Mouse (Mus musculus) bone marrow, adult 2 months (tissue): ENCODE results near the gene Pop7.

ENCODE experiments used
- CTCF ChIP-seq: fragments of 200-500 bp; IDR thresholded peaks from 2 replicates; pipeline ENCODE4 v1.5.1; 2011; ENCODE audit warnings: low read length, control low read depth; ENCODE audit not compliant: control insufficient read depth, insufficient read depth
- POLR2A ChIP-seq: fragments of 200-500 bp; IDR thresholded peaks from 2 replicates; pipeline ENCODE4 v1.6.1; 2011; ENCODE audit warnings: low read depth, mild to moderate bottlenecking, control low read depth, low read length, borderline replicate concordance; ENCODE audit not compliant: control insufficient read depth

- no peak for TF ChIP-seq CTCF
- no peak for TF ChIP-seq POLR2A
These were observed 47.1 kb downstream of the Pop7 start for GRCm38 (mm10) chr5:137455206-137455605.
